ENCODE assay signal across 29 mouse cellular contexts in genomic region chr14:34135391-34135790, GRCm38 (mm10). TPM values are rescaled to one million over a fixed set of nuclear protein-coding genes. Genes with fewer than 3 reads are reported as not detected.
"Had no signal": no experiment of that assay in that cellular context is flagged by ENCODE, and none has a peak within 500 bp of the region (broad histone marks: within the 10 kb centered on the region; RNA-seq: fewer than 3 reads in every experiment).

No protein-coding gene starts in this region.

- H3K27me3 ChIP-seq: kidney, embryonic 15.5 days; liver, embryonic 13.5 days; stomach, embryonic 15.5 days had no signal

- H3K27ac ChIP-seq: kidney, embryonic 15.5 days; limb, embryonic 12.5 days; limb, embryonic 15.5 days; liver, embryonic 13.5 days; stomach, embryonic 15.5 days had no signal

- DNase-seq: kidney, adult 8-10 months; kidney, postnatal 10 days; kidney, postnatal 4 days; left cerebral cortex, postnatal 4 days; liver, embryonic 13.5 days; lung, adult 2 months; lung, postnatal 14 days; lung, postnatal 4 days; midbrain, embryonic 14.5 days; retina, postnatal 1 day; right cerebral cortex, postnatal 25 days; spleen, adult 18-20 months; thymus, adult 2 months; thymus, postnatal 14 days had no signal

- H3K9me3 ChIP-seq: kidney, embryonic 15.5 days; limb, embryonic 12.5 days; limb, embryonic 15.5 days; liver, embryonic 13.5 days; stomach, embryonic 15.5 days had no signal

- H3K4me3 ChIP-seq: kidney, embryonic 15.5 days; limb, embryonic 12.5 days; limb, embryonic 15.5 days; liver, embryonic 13.5 days; stomach, embryonic 15.5 days had no signal

- H3K9ac ChIP-seq: kidney, embryonic 15.5 days; limb, embryonic 12.5 days; limb, embryonic 15.5 days; liver, embryonic 13.5 days; stomach, embryonic 15.5 days had no signal

- H3K36me3 ChIP-seq: kidney, embryonic 15.5 days; limb, embryonic 12.5 days; limb, embryonic 15.5 days; liver, embryonic 13.5 days; stomach, embryonic 15.5 days had no signal

- H3K4me1 ChIP-seq: kidney, embryonic 15.5 days; limb, embryonic 12.5 days; limb, embryonic 15.5 days; liver, embryonic 13.5 days; stomach, embryonic 15.5 days had no signal

- H3K4me2 ChIP-seq: kidney, embryonic 15.5 days; limb, embryonic 12.5 days; limb, embryonic 15.5 days; liver, embryonic 13.5 days; midbrain, embryonic 11.5 days; stomach, embryonic 15.5 days had no signal

RNA-seq across cellular contexts. Expression of gene Npy4r, which starts 16.9 kb away (rescaled TPM):
- total RNA-seq: layer of hippocampus, adult 18-20 months; left cerebral cortex, adult 8-10 months; left cerebral cortex, postnatal 14 days; megakaryocyte progenitor cell, adult 5-6 weeks; megakaryocyte-erythroid progenitor cell, adult 5-6 weeks had no signal
- polyA plus RNA-seq: limb, embryonic 12.5 days; limb, embryonic 15.5 days; liver, embryonic 13.5 days; liver, embryonic 16.5 days; midbrain, embryonic 11.5 days; neural tube, embryonic 11.5 days had no signal

RNA-seq across cellular contexts. Expression of gene A630023A22Rik, which starts 32.8 kb away (rescaled TPM):
- total RNA-seq: layer of hippocampus, adult 18-20 months; layer of hippocampus, postnatal 14 days; left cerebral cortex, adult 8-10 months; left cerebral cortex, postnatal 14 days; left cerebral cortex, postnatal 4 days; megakaryocyte progenitor cell, adult 5-6 weeks; megakaryocyte-erythroid progenitor cell, adult 5-6 weeks; midbrain, postnatal 0 days had no signal
- polyA plus RNA-seq: limb, embryonic 12.5 days; liver, embryonic 13.5 days; liver, embryonic 16.5 days; lung, adult 2 months; midbrain, embryonic 11.5 days; midbrain, embryonic 14.5 days; midbrain, postnatal 0 days; neural tube, embryonic 11.5 days; stomach, embryonic 15.5 days; thymus, adult 2 months had no signal

RNA-seq across cellular contexts. Expression of gene Anxa8, which starts 49.6 kb away (rescaled TPM):
- total RNA-seq: megakaryocyte progenitor cell, adult 5-6 weeks; megakaryocyte-erythroid progenitor cell, adult 5-6 weeks had no signal
- polyA plus RNA-seq: midbrain, embryonic 14.5 days; neural tube, embryonic 14.5 days had no signal
